Mouse (Mus musculus) forebrain, postnatal 0 days (tissue): Measurements from ENCODE around the gene Lrrk1. TPM values are rescaled to one million over a fixed set of nuclear protein-coding genes. Genes with fewer than 3 reads are reported as not detected.

ENCODE experiments used
- ATAC-seq: fragments of 200-750 bp; cut with Nextera tagmentation; 2 replicates; pipeline ENCODE4 v1.8.0; 2017; ENCODE audit warnings: mild to moderate bottlenecking, moderate library complexity
- DNase-seq: peaks from one replicate; pipeline ENCODE4 v3.0.0-alpha.2; 2015
- H3K27ac ChIP-seq: fragments of 300-500 bp; sonication (generic); 2 replicates; pipeline ENCODE4 v1.5.1; 2014; ENCODE audit warnings: low read depth, mild to moderate bottlenecking, antibody characterized with exemption, low read length, moderate library complexity, mixed read lengths
- H3K27me3 ChIP-seq: fragments of 300-500 bp; sonication (generic); 2 replicates; pipeline ENCODE4 v1.6.1; 2014; ENCODE audit warnings: mild to moderate bottlenecking, low read length, mixed read lengths; ENCODE audit not compliant: insufficient read depth
- H3K36me3 ChIP-seq: fragments of 300-500 bp; sonication (generic); 2 replicates; pipeline ENCODE4 v1.6.1; 2014; ENCODE audit warnings: mild to moderate bottlenecking, moderate library complexity; ENCODE audit not compliant: insufficient read depth
- H3K4me1 ChIP-seq: fragments of 300-500 bp; sonication (generic); 2 replicates; pipeline ENCODE4 v1.6.1; 2014; ENCODE audit warnings: antibody characterized with exemption; ENCODE audit not compliant: insufficient read depth
- H3K4me2 ChIP-seq: fragments of 300-500 bp; sonication (generic); 2 replicates; pipeline ENCODE4 v1.6.1; 2014; ENCODE audit warnings: low read depth, mild to moderate bottlenecking, moderate library complexity
- H3K4me3 ChIP-seq: fragments of 300-500 bp; sonication (generic); 2 replicates; pipeline ENCODE4 v1.5.1; 2014; ENCODE audit warnings: low read depth, low read length, mixed read lengths
- H3K9ac ChIP-seq: fragments of 300-500 bp; sonication (generic); 2 replicates; pipeline ENCODE4 v1.6.1; 2014; ENCODE audit warnings: mild to moderate bottlenecking
- H3K9me3 ChIP-seq: fragments of 300-500 bp; sonication (generic); 2 replicates; pipeline ENCODE4 v1.6.1; 2016; ENCODE audit warnings: low read length
- CTCF ChIP-seq: sonication (generic); IDR thresholded peaks from 2 replicates; pipeline ENCODE4 v1.5.1; 2016; ENCODE audit warnings: antibody characterized with exemption, control low read depth, low read depth
- WGBS: fragments of 180-500 bp; shearing (Covaris S2); extraction: QIAGEN DNeasy Blood & Tissue Kit; methylation state at CpG from one replicate; pipeline ENCODE4 v1.1.7; 2014; 5-methylcytosine and 5-hydroxymethylcytosine counted together
- polyA plus RNA-seq: library from polyadenylated mRNA; unstranded; fragments of >200 nt; fragmentation: Nextera tagmentation; extraction: Ambion mirVana; gene quantifications from 2 replicates; pipeline ENCODE4 v1.2.1, GENCODE M21; 2015
- total RNA-seq: library from RNA; depleted of rRNA; stranded (reverse); fragments of >200 nt; gene quantifications from 2 replicates; pipeline ENCODE4 v1.2.3, GENCODE M21; 2014

The Lrrk1 gene
- total and polyA plus RNA-seq, 2 experiments from 2014 or later: 2.2 to 3.3 TPM

DNA sequence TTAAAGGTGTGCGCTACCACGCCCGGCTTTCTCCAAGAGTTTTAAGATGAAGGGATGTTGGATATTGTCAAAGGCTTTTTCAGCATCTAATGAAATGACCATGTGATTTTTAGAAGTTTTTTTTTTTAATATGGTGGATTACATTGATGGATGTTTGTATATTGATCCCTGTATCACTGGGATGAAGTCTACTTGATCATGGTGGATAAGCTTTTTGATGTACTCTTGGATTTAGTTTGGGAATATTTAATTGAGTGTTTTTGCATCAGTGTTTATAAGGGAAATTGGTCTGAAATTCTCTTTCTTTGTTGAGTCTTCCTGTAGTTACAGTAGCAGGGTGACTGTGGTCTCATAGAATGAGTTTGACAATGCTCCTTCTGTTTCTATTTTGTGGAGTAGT is 150.0 kb downstream of the Lrrk1 start:
- DNase-seq (no peak), ATAC-seq (no peak)
- TF ChIP-seq CTCF: no peak
- Histone ChIP-seq H3K27ac (no peak overlapping the region), H3K27me3 (no peaks in the 10 kb centered on the region), H3K4me1 (no peaks in the 10 kb centered on the region), H3K9ac (no peak overlapping the region), H3K4me2 (no peak overlapping the region), H3K4me3 (no peak overlapping the region), H3K36me3 (no peaks in the 10 kb centered on the region), H3K9me3 (no peaks in the 10 kb centered on the region)
- WGBS: 95% methylated on average over 3 of the region's 3 CpGs

DNA sequence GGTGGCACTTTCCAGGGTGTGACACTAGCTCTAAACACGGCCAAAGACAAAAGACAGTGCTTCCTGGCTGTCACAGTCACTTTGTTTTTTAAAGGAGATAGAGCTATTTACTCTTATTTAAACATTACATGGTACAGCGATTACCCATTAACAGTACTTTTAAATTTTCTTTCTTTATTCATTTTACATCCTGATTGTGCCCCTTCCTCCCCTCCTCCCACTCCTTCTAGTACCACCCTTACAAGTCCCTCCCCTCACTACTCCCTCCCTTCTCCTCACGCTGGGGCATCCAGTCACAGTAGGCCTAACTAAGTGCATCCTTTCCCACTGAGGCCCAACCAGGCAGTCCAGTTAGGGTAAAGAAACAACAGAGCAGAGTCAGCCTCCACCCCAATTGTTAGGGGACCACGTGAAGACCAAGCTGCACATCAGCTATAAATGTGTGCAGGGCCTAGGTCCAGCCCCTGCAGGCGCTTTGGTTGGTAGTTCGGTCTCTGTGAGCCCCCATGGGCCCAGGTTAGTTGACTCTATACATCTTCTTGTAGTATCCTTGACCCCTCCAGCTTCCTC is 154.1 kb downstream of the Lrrk1 start:
- ATAC-seq (no peak), DNase-seq (no peak)
- H3K4me2 ChIP-seq: no peak overlapping the region
- H3K9ac ChIP-seq: no peak overlapping the region
- H3K4me1 ChIP-seq: peaks cover 5% of the 10 kb centered on the region; the same call in 1 of the 2 replicates
- TF ChIP-seq CTCF: no peak
- H3K36me3 ChIP-seq: no peaks in the 10 kb centered on the region
- H3K9me3 ChIP-seq: no peaks in the 10 kb centered on the region
- H3K27ac ChIP-seq: no peak overlapping the region
- 78% methylated on average over 6 of the region's 6 CpGs for WGBS
- H3K27me3 ChIP-seq: no peaks in the 10 kb centered on the region
- no peak overlapping the region for H3K4me3 ChIP-seq

DNA sequence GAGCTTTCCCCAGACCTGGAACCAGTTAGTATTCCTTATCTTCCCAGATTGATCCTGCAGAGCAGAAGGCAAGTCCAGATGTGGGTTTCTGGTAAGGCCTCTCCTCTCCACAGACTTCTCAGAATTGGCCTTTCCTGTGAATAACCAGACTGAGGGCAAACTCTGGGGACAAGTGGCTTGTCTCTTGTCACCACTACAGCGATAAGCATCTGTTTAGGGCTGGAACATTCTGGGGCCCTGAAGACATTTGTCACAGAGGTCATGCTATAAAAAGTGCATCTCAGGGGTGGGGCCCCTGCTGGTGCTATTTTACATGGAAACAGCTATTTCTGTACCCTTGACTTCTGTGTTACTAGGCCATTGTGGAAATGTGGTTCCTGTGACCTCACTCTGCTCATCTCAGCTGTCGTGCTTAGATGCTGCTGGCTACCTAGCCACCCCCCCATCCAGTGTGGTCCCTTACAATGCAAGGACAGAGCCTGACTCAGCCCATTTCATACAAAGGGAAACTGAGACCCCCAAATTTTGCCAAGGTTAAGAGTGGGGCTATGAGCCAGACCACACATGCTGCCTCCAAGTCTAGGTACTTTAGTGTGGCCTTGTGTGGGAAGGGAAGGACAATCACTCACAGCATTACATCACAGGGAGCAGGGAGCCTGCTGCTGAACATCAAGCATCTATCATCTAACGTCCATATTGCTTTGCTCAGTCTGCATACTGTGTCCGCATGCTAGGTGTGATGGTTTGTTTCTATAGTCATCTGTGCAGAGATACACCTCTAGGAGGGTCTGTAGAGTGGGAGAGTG is 154.8 kb downstream of the Lrrk1 start:
- no peaks in the 10 kb centered on the region for H3K9me3 ChIP-seq
- WGBS: 85% methylated on average over 4 of the region's 4 CpGs
- H3K36me3 ChIP-seq: no peaks in the 10 kb centered on the region
- H3K9ac ChIP-seq: no peak overlapping the region
- ATAC-seq (no peak), DNase-seq (no peak)
- H3K27ac ChIP-seq: no peak overlapping the region
- H3K4me1 ChIP-seq: peaks cover 5% of the 10 kb centered on the region; the same call in 1 of the 2 replicates
- no peak for TF ChIP-seq CTCF
- H3K4me2 ChIP-seq: no peak overlapping the region
- H3K27me3 ChIP-seq: no peaks in the 10 kb centered on the region
- no peak overlapping the region for H3K4me3 ChIP-seq

DNA sequence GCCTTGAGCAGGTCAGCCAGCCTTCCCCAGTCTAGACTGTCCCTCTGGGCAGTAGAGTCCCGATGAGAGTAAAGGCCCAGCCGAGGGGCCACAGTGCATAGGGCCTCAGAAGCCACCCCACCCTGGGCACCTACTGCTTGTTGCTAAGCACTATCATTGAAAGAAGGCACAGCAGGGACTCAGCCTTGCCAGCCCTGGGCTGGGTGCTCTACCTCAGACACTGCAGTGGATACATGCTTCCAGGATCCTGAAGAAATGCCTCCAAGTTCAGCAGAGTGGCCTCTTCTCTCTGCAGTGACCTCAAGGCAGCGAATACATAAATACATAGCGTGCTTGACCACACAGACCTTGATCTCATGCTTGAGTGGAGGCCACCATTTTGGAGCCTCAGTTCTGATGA is 156.3 kb downstream of the Lrrk1 start:
- H3K9me3 ChIP-seq: no peaks in the 10 kb centered on the region
- no peak for TF ChIP-seq CTCF
- WGBS: 86% methylated on average over 4 of the region's 4 CpGs
- H3K27me3 ChIP-seq: no peaks in the 10 kb centered on the region
- H3K4me2 ChIP-seq: no peak overlapping the region
- H3K9ac ChIP-seq: no peak overlapping the region
- no peaks in the 10 kb centered on the region for H3K36me3 ChIP-seq
- DNase-seq (no peak), ATAC-seq (no peak)
- H3K4me1 ChIP-seq: peaks cover 5% of the 10 kb centered on the region; the same call in 1 of the 2 replicates
- H3K27ac ChIP-seq: no peak overlapping the region
- no peak overlapping the region for H3K4me3 ChIP-seq

DNA sequence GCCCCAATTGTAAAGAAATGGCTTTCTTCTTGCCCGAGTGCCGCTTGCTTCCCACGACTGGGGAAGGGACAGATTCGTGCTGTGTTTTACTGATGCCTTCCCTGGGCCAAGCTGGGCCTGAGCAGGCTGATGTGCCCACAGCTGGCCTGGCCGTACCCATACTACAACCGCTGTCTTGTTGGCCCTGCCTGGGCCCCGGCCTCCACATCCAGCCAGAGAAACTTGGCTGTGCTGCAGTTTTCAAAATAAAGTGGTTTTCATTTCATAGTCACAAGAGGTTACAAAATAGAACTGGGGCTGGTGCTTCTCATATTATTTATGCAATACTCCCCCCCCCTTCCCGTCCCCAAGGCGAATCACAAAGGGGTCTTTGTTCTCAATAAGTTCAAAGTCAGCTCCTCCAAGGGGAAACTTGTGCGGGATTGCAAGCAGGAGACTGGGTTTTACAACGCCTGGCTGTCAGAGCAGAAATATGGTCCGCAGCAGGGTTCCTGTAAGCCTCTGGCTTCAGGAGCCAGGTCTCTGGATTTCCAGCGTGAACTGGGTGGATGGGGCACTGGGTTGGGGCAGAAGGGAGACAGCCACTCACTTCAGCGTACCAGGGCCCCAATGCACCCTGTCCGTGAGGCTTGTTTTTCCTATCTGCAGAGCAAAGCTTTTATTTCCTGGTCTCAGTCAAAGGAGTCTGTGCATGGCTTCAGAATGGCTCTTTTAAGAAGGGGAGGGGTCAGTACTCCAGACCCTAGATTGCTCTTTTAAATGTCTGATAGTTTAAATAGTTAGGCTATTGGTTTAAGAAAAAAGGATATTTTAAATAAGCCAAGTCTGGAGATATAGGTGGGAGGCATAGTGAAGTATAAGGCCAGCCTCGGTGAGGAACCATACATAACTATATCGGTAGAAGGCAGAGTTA is 157.3 kb downstream of the Lrrk1 start:
- Histone ChIP-seq H3K9ac (no peak overlapping the region), H3K27me3 (no peaks in the 10 kb centered on the region), H3K27ac (peak overlapping the region; percentile 62), H3K4me1 (peaks cover 5% of the 10 kb centered on the region; the same call in 1 of the 2 replicates), H3K36me3 (no peaks in the 10 kb centered on the region), H3K4me2 (no peak overlapping the region), H3K4me3 (no peak overlapping the region), H3K9me3 (no peaks in the 10 kb centered on the region)
- TF ChIP-seq CTCF: no peak
- peak; percentile 79 for ATAC-seq
- WGBS: 20% methylated on average over 17 of the region's 17 CpGs
- DNase-seq: peak; percentile 35

DNA sequence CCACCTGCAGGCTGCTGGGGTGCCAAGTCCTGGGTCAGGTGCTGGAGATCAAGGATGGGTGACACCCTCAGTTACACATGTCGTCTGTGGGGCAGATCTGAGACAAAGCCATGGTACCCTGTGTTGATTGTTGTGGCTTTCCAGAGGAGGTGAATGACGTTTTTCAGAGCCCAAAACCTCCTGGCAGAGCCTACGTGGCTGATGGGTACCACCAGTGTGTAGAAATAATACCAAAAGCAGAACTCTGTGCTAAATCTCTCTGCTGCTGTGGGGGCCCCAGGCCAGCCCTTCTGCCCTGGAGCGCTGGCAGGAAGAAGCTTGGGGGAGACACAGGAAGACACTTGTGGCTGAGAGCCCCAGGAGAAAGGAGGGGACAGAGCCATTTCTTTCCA is 157.9 kb downstream of the Lrrk1 start:
- DNase-seq: no peak
- no peak for TF ChIP-seq CTCF
- Histone ChIP-seq H3K36me3 (no peaks in the 10 kb centered on the region), H3K27ac (peak overlapping the region; percentile 62), H3K4me1 (peaks cover 5% of the 10 kb centered on the region; the same call in 1 of the 2 replicates), H3K9me3 (no peaks in the 10 kb centered on the region), H3K4me2 (no peak overlapping the region), H3K9ac (no peak overlapping the region), H3K27me3 (no peaks in the 10 kb centered on the region), H3K4me3 (no peak overlapping the region)
- WGBS: 25% methylated on average over 4 of the region's 4 CpGs
- no peak; the same call in 1 of the 2 replicates for ATAC-seq
